Mouse (Mus musculus) retina, adult 2 months (tissue): ENCODE data around the gene Tbc1d1.

Experiments used
- DNase-seq: peaks from one replicate; pipeline ENCODE4 v3.0.0-alpha.2; 2012; ENCODE audit warnings: low read depth, low spot score

Gene Tbc1d1

DNA sequence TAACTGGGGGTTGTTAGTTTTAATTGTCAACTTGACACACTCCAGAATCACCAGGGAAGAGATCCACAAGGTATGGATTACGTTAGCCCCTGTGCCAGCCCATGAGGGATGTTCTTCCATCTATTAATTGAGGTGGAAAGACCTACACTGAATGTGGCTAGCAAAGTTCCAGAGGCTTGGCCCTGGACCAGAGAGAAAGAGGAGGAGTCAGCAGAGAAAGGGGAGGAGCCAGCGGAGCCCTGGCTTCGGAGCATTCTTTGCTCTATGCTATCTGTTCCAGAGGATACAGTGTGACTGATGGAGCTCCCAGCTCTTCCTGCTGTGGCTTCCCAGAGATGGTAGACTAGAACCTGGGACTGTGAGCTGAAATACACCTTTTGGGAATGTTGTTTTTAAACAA lies 50.3 kb downstream of the Tbc1d1 start:
- DNase-seq: no peak

- no peak for DNase-seq
Measured at GRCm38 (mm10) chr5:64206875-64207274, 50.8 kb downstream of the Tbc1d1 start.

DNA sequence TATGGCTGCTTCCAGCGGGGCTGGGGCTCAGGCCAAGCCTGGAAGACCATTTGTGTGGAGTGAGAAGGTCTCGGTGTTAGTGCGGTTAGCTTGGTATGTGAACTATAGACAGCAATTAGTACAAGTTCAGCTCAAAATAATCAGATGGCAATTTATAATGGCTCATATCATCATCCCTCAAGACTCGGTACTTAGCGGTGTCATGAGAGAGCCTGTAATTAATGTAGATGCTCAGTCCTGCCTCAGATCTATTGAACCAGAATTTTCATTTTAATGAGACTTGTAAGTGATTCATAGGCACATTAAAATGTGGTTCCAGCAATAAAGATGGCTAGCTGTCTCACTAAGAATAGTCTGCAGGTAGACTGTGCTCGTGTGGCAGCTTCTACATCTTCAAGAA lies 51.7 kb downstream of the Tbc1d1 start:
- no peak for DNase-seq

DNA sequence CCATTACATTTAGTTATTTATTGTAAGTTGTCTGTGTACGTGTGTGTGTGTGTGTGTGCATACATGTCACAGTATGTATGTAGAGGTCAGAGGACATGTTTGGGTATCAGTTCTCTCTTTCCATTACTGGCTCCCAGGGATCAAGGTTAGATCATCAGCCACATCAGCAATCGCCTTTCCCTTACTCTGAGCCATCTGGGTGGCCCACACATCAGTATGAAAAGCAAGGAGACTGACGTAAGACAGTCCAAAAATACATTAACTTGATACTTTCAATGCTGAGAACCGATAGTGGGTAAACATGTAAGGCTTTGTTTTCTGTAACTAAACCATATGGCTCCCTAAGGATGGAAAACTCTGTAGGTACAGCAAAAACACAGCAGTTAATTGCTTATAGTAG lies 54.7 kb downstream of the Tbc1d1 start:
- DNase-seq: no peak

DNA sequence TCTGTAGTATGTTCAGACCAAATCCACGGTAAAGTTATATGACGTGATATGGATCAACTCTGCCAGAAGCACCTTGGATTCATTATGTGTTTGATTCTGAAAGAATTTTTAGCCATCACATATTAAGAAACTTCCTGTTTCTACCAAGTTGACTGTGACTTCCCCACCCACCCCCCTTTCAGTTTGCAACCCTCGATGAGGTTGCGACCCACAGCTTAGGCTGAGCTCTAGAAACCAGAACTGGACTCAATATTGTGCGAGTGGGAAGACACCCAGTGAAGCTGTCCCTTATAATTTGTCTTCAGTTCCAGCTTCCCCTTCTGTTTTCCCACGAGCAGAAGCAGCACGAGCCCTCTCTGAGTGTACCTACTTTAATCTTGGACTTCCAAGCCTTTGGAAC lies 55.2 kb downstream of the Tbc1d1 start:
- DNase-seq: no peak

- DNase-seq: no peak
Measured at GRCm38 (mm10) chr5:64212206-64212605, 56.1 kb downstream of the Tbc1d1 start.

- DNase-seq: no peak
Measured at GRCm38 (mm10) chr5:64212619-64213018, 56.5 kb downstream of the Tbc1d1 start.

- DNase-seq: no peak
Measured at GRCm38 (mm10) chr5:64215806-64216205, 59.7 kb downstream of the Tbc1d1 start.

GRCm38 (mm10) chr5:64216326-64216725 lies 60.2 kb downstream of the Tbc1d1 start:
- no peak for DNase-seq

DNA sequence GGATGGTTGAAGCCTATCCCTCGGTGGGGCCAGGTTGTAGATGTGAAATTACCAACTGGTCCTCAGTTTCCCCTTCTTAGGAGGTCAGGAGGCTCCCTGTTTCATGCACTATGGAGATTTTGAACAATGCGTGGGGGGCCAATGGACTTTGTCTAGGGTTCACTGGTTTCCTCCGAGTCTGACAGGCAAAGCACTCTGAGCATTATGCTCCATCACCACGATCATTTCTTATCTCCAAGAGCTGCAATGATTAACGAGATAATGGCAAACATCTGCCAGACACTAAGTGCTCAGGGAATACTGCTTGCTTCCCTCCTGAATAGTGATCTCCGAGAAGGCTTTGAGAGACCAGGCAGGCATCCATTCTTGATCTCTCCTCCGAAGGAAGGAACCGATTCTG lies 61.2 kb downstream of the Tbc1d1 start:
- DNase-seq: no peak

DNA sequence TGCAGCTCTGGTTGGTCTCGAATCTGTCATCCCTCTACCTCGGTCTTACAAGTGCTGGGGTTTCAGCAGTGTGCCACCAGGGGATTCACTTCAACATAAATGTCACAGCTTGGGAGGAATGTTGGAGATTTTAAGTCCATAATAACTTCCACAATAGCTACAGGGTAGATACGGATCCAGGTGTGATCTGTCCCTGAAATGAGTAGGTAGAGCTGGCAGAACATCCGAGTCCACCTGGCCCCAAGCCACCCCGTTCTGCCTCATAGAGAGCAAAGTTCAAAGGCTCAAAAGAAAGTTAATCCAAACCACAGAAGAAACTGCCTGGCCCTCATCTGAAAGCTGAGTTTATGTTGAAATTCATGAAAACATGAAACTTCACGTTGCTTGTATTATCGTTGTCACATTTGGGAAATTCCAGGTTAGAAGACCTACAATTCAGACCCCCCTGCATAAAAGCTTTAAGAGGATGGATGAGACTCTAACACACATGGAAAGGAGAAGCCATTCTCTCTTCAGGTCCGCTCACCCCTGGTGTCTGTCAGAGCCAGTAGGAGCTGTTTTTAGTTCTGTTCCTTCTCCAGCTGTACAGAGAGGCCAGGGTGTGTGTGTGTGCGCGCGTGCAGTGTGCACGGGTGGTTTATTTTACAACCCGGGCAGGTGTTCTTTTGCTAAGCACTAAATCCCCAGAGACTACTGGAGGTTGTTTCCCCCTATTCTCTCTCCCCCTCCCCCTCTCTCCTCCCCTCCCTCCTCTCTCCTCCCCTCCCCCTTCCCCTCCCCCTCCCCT lies 61.9 kb downstream of the Tbc1d1 start:
- no peak for DNase-seq

DNA sequence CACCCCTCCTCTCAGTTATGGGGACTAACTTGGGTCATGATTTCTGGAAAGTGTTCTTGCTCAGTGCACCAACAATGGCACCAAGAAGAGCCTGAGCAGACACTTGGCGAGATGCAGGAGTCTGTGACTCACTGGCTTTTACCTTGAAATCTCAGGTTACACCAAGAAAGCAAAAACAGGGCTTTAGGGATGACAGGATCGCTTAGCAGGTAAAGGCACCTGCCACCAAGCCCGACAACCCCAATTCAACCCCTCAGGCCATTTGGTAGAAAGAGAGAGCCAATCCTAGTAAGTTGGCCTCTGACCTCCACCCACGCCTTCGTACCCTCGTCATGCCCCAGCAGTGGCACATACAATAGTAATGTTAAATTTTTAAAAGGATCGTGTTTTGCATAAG lies 62.5 kb downstream of the Tbc1d1 start:
- no peak for DNase-seq

DNA sequence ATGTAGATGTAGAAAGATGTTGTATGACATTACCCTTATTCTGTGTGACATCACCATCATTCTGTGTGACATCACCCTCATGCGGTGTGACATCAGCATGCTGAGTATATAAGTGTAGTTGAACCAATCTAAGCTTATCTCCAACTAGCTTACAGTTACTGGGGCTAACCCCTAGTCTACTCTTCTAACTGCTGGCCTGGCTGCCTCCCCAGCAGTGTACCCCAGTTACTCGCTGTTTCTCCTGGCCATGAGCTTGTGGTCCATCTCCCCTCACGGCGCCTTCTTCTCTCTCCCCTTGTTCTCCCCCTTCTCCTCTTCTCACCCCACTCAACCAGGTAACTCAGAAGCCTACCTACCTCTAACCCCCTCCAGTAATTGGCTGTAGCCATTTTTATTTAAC lies 64.7 kb downstream of the Tbc1d1 start:
- no peak for DNase-seq

GRCm38 (mm10) chr5:64224735-64225425 lies 68.8 kb downstream of the Tbc1d1 start:
- DNase-seq: no peak

GRCm38 (mm10) chr5:64228252-64228651 lies 72.1 kb downstream of the Tbc1d1 start:
- DNase-seq: no peak

- no peak for DNase-seq
Measured at GRCm38 (mm10) chr5:64229336-64229866, 73.3 kb downstream of the Tbc1d1 start.

- DNase-seq: peak; percentile 8
Measured at GRCm38 (mm10) chr5:64230061-64230466, 74.0 kb downstream of the Tbc1d1 start.

- no peak for DNase-seq
Measured at GRCm38 (mm10) chr5:64230507-64231041, 74.5 kb downstream of the Tbc1d1 start.

GRCm38 (mm10) chr5:64232872-64233271 lies 76.8 kb downstream of the Tbc1d1 start:
- no peak for DNase-seq

- no peak for DNase-seq
Measured at GRCm38 (mm10) chr5:64234269-64234985, 78.3 kb downstream of the Tbc1d1 start.

DNA sequence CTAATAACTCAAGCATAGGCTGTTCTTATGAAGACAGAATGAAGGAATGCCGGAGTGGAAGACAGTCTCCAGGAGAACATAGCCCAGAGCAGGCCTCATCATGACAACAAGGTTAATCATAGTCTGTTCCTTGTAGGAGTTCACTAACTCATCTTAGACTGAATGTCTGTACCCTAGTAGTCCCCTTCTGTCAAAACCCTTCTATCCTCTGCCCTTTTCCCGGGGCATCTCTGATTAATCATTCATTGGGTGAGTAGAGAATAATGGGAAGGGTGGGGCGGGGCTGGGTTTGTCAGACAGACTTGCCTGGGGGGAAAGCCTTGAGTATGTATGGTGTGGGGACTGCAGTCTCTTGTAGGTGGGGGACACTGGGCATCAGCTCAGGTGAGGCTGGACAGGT lies 79.1 kb downstream of the Tbc1d1 start:
- no peak for DNase-seq

DNA sequence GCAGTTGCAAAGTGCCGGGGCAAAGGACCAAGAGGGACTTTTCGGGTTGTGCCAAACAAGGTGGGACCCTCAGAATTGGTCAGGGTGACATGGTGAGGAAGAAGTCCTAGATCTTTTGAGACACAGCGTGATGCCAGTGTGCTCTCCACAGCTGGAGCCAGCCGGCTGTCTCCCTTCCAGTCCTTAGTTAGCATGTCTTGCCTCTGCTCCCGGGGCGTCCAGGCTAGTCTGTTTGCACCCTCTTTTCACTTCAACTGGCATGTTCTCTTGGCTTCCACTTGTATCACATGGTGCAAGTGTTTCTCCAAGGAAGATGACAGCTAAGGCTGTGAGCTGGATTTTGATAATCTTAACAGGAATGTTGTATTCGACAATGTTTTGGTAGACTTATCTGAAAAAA lies 80.5 kb downstream of the Tbc1d1 start:
- no peak for DNase-seq
